Mouse (Mus musculus) ZHBTc4 (cell line): ENCODE results near the gene Slc15a2.

ENCODE experiments used
- DNase-seq: peaks from one replicate; pipeline ENCODE4 v3.0.0-alpha.2; 2011; ENCODE audit warnings: low read depth, low spot score

Gene Slc15a2

DNA sequence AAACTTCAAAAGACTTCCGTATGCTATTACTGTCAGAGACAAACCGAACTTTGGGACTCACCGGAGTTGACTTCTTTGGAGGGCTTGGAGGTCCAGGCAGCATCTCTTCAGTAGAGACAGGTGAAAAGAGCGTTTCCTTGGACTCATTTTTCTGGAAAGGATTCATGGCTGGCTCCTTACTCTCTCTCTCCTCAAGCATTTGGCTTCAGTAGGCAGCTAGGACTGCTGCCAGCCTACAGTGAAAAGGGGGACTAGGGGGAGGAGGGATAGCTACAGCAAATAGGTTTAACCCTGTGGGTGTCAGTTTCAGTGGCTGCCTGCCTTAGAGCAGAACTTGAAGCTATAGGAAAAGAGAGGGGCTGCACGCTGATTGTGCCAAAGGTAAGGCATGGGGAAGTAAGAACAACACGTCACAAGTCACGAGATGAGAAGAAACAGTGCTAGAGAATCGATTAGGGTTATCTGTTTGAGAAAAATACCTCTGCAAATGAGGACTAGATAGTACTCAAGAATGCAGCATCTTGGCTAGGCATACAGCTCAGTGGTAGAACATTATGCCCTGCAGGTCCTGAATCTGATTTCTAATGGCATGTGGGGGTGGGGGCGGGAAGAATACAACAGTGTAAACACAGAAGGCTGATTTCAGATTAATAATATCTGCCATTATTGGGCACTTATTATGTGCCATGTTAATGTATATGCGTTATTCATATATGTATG is at the start of gene Slc15a2:
TSS of gene Slc15a2 (minus strand) at position 369 of the 720 bp plus-strand sequence.
- no peak for DNase-seq

DNA sequence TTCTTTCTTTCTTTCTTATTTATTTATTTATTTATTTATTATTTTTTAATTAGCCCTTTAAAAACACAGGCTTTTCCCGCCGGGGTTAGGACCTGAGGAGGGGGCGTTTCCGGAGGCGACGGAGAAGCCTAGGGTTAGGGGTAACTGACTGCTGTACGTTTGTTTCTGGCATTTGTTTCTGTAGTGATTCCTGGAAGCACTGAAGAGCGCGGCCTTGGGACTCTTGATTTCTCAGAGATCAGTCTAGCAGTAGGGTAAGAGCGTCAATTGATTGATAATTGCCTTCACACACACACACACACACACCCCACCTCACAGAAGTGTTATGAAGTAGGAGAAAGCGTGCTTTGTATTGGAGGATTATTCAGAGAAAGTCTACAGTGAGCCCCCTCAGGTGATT is 44.1 kb upstream of the Slc15a2 start:
- DNase-seq, result no peak

DNA sequence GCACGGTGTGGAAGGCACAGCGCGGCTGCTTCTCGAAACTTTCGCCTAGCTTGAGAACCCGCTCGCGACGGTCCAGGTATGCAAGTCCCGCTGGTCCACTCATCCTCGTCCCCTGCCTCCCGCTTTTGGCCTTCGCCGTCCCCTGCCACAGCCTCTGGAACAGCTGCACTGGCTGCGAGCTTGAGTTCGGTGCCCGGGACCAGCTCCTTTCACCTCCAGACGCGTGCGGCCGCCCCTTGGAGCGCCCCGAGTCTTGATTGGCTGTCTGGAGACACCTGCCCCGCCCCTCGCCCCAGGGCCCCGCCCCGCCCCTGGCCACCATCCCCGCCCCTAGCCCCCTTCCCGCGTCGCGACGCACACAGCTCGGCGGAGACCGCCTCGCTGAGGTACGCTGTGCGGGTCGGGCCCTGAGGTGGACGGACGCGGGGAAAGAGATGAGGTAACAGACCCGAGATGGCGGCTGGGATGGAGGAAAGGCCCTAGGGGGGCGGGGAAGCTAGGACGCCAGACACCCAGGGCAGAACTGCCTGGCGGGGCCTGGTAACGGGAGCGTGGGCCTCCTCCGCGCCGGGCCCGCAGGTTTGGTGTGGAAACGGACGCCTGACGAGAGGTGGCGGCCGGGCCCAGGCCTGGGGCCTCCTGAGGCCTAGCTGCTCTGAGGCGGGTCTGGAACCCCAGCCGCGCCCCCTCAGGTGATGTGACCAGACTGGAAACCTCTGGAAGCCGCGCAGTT is 43.5 kb upstream of the Slc15a2 start, which contains the start of gene Iqcb1:
TSS of gene Iqcb1 (plus strand) at position 332 of the 733 bp plus-strand sequence.
- peak; percentile 91 for DNase-seq

DNA sequence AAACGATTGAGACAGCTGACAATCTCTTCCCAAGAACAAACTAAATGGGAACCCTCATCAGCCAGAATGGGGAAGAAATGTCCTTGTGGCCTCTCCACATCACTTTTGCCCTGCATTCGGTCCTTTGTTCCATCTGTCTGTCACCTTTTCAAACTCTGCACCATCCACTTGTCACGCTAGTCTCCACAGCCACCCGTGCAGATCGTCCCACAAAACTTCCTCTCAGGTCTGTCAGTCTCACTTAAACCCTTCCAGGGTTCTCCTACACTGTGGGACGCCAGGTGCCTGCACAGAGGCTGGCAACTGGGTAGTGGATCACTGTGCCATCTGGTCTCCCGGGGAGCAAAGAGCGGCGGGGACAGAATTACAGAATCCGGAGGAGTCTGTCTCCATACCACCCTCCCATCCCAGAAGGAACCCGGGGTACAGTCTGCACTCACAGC is 42.9 kb upstream of the Slc15a2 start:
- DNase-seq, result no peak

- peak; percentile 94 for DNase-seq
These were observed 36.7 kb upstream of the Slc15a2 start for GRCm38 (mm10) chr16:36821474-36821873.

DNA sequence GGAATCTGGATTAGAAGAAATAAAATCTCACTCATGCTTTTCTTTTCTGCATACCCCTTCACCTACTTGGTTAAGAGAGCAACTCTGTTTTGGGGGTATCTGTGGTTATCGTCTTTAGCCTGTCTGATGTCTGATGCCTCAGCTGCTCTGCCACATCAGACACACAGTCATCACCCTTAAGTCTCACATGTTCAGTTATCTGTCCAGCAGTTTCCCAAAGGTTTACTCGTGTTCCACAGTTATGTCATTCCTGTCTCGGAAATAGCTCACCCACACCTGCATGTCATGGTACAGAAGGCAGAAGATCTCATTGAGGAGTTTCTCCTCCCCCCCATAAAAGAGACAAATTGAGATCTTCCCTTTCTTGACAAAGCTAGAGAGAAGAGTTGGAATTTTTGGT is 36.0 kb upstream of the Slc15a2 start:
- no peak for DNase-seq

DNA sequence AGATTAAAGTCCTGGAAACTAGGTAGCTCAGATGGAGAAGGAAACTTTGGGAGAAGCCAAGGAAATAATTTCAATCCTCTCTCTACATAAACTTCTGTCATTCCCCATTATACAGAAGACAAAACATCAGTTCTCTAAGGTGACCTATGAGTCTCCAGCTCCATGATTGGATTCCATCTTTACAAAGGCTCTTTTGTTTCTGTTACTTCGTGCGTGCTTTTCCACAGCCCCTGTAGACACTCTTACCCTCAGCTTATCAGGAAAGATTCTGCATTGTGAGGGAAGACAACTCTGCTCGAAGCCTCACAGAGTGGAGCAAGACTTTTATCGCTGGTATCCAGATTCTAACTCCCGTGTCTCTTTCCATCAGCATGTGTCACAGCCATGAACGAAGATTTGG is 35.3 kb upstream of the Slc15a2 start:
- DNase-seq, result no peak

DNA sequence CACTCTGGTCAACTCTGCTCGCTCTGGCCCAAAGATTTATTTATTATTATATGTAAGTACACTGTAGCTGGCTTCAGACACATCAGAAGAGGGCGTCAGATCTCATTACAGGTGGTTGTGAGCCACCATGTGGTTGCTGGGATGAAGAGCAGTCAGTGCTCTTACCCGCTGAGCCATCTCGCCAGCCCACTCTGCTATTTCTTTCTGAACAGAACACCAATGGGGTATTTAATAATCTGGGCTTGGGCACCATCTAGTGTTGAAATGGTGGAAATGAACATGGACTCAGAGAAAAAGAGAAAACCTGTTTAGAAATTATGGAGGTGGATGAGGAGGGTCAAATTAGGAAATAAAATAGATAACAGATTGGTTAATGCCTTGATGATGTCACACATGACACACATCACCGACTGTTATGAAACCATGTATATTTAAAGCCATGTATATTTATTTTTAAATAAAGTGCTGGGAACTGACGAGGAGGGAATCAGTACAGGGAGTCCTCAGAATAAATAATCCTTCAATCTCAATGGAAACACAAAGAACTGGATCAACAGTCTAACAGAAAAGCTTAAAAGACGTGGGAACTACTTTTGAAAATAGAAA is 32.7 kb upstream of the Slc15a2 start:
- peak; percentile 90 for DNase-seq

DNA sequence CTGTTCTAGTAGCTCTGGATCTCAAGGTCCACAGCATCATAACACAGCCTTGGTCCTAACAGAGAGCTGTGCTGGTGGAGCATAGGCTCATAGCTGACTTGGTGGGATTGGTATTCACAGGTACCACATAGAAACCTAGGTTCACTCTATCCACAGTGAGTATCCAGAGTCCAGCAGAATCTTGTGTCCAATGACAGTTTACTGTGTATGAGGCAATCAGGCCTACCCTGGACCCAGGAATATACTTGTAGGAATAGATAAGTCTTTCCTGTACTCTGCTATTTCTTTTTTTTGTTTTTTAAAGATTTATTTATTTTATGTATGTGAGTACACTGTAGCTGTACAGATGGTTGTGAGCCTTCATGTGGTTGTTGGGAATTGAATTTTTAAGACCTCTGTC is 32.2 kb upstream of the Slc15a2 start:
- no peak for DNase-seq

GRCm38 (mm10) chr16:36813680-36814079 is 28.9 kb upstream of the Slc15a2 start:
- DNase-seq, result no peak

DNA sequence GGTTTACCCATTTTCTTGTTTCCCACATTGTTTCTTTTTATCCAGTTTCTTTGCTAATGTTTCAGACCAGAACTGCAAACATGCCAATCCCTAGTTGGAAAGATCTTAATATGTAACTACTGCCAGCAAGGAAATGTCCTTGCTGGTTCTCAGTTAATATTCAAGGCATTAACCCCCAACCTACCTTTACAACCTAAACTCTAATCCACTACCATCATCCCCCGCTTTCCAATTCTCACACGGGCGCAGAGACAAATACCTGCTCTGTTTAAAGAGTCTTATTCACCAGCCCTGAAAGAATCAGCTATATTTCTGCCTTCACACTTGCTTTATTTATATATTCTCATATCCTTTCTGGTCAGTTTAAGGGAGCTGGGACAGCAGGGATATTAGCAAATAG is 23.9 kb upstream of the Slc15a2 start:
- DNase-seq, result no peak

DNA sequence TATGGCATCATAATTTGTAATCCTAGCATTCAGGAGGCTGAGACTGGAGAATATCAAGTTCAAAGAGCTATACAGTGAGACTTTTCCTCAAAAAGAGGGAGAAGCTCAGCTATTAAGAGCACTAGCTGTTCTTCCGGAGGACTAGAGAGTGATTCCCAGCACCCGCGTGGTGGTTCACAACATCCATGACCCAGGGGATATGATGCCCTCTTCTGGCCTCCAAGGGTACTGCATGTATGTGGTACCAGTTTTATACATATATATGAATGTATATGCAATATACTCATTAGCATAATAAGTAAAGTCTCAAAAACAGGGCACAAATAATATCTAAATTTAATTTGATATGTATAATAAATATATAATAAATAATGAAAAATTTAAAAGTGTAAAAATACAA is 17.6 kb upstream of the Slc15a2 start:
- peak; percentile 40 for DNase-seq

DNA sequence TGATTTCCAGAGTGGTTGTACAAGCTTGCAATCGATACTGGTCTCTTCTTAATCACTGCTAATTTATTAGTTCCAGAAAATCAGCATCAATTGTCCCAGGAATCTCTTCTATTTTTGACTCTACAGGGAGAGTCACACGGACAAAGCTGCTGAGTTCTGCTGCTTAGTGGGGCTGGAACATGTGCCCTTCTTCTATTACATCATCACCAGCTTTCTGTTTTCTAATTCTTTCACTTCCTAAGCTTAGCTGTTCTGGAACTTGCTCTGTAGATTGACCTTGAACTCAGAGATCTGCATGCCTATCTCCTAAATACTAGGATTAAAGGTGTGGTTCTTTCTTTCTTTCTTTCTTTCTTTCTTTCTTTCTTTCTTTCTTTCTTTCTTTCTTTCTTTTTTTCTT is 13.6 kb upstream of the Slc15a2 start:
- no peak for DNase-seq

- no peak for DNase-seq
These were observed 10.2 kb upstream of the Slc15a2 start for GRCm38 (mm10) chr16:36794976-36795375.

- no peak for DNase-seq
These were observed 5.4 kb upstream of the Slc15a2 start for GRCm38 (mm10) chr16:36790166-36790565.

GRCm38 (mm10) chr16:36786466-36786865 is 1.7 kb upstream of the Slc15a2 start:
- DNase-seq, result no peak

DNA sequence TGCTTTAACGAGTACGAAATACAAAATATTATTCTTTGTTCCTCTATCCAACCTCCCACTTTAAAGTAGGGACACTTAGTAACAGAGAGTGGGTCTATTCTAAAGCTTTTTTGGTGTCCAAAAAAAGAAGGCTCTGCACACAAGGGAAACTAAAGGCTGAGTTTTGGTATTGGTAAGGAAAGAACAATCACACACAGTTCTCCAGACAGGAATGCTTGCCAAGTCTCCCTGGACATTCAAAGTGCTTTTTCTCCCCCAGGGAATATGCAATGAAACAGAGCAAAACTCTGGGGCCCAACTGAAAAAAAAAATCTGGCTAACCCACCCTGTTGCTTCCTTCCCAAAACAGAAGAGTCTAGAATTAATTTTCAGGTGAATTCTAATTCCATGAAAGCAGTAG is 616 bp downstream of the Slc15a2 start:
- no peak for DNase-seq

GRCm38 (mm10) chr16:36775658-36776057 is 9.1 kb downstream of the Slc15a2 start:
- no peak for DNase-seq

GRCm38 (mm10) chr16:36772996-36773395 is 11.8 kb downstream of the Slc15a2 start:
- DNase-seq, result no peak

DNA sequence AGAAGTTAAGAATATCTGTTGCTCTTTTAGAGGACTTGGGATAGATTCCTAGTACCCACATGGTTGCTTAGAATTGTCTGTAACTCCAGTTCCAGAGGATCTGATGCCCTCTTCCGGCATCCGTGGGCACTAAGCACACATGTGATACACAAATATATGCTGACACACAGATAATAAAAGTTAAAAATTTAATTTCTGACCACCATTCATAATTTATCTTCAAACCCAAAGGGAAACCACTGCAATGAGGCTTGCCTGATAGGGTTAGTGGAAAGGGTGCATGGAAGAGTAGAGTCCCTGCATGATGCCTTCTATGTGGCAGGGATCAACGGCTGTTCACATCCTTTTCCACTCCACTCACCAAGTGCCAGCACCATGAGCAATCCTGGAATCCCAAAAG is 13.1 kb downstream of the Slc15a2 start:
- no peak for DNase-seq

- DNase-seq, result no peak
These were observed 13.5 kb downstream of the Slc15a2 start for GRCm38 (mm10) chr16:36771244-36771643.

- DNase-seq, result no peak
These were observed 13.9 kb downstream of the Slc15a2 start for GRCm38 (mm10) chr16:36770830-36771229.
